In the genomic region with DNA sequence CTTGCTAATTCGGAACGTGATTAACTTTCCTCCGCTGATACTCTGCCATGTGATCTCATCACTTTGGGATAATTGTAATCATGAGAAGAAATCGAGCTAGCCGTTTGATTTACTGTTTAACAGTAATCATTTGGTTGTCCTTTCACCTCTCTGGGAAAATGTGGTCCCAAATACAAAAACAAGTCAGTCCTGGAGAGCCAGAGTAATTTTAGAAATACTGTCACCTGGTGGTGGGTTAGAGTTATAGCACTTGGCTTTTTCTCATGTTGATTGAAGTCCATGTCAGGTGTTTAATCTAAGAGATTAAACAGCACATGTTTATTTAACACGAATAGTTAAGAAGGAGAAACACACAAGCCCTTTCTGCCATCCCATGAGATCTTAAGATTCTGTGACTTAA, we compare ENCODE assay signal across 12 mouse cellular contexts.
A peak's percentile ranks its signal among the peaks of the same experiment; 100 is the strongest.
DNase-seq lines count a peak whose midpoint lies in the region; ATAC-seq and TF ChIP-seq lines count a peak whose summit lies in the region.
"Had no signal": no experiment of that assay in that cellular context is flagged by ENCODE, and none has a peak within 500 bp of the region (broad histone marks: within the 10 kb centered on the region; RNA-seq: fewer than 3 reads in every experiment).

No protein-coding gene starts in this region.

- no peak overlapping the region for H3K27ac ChIP-seq in hindbrain, embryonic 14.5 days
- H3K27ac ChIP-seq in hindbrain, embryonic 13.5 days, result no peak overlapping the region
- no peak overlapping the region for H3K27ac ChIP-seq in lung, postnatal 0 days (ENCODE audit: low read length)
- H3K27ac ChIP-seq: forebrain, embryonic 10.5 days had no signal

- H3K4me2 ChIP-seq in hindbrain, embryonic 14.5 days (replicated peaks), result no peak overlapping the region
- no peak overlapping the region for H3K4me2 ChIP-seq in hindbrain, embryonic 13.5 days
- no peak overlapping the region for H3K4me2 ChIP-seq in lung, postnatal 0 days (replicated peaks; ENCODE audit: low read depth, low read length)
- H3K4me2 ChIP-seq: heart, embryonic 11.5 days had no signal

- no peak overlapping the region for H3K4me3 ChIP-seq in hindbrain, embryonic 14.5 days (replicated peaks; ENCODE audit: low read length)
- no peak overlapping the region for H3K4me3 ChIP-seq in hindbrain, embryonic 13.5 days
- no peak overlapping the region for H3K4me3 ChIP-seq in lung, postnatal 0 days (ENCODE audit: low read depth, low read length)
- H3K4me3 ChIP-seq: forebrain, embryonic 10.5 days had no signal

- no peak overlapping the region for H3K9ac ChIP-seq in hindbrain, embryonic 14.5 days
- H3K9ac ChIP-seq in hindbrain, embryonic 13.5 days, result no peak overlapping the region
- H3K9ac ChIP-seq in lung, postnatal 0 days (replicated peaks; ENCODE audit: low read depth), result no peak overlapping the region

- DNase-seq in hindbrain, embryonic 14.5 days (ENCODE audit: low spot score), result peak; percentile 65
- peak; percentile 14 for DNase-seq in lung, postnatal 0 days (ENCODE audit: low spot score)
- DNase-seq in lung, postnatal 10 days, result no peak
- DNase-seq in R1 (ENCODE audit: low read depth, low spot score) (peak; percentile 33), adipocyte (ENCODE audit: low spot score) (no peak)
- peak; percentile 77 for DNase-seq in retina, embryonic 14.5 days (ENCODE audit: low spot score)
- DNase-seq: adrenal gland, postnatal 36 days; cerebellum, postnatal 36 days; lung, postnatal 14 days had no signal

- H3K9me3 ChIP-seq in hindbrain, embryonic 14.5 days (ENCODE audit: control insufficient read depth, low read length), result no peaks in the 10 kb centered on the region
- H3K9me3 ChIP-seq in hindbrain, embryonic 13.5 days, result no peaks in the 10 kb centered on the region
- no peaks in the 10 kb centered on the region for H3K9me3 ChIP-seq in lung, postnatal 0 days (ENCODE audit: low read length)
- H3K9me3 ChIP-seq: forebrain, embryonic 10.5 days had no signal

- H3K4me1 ChIP-seq in hindbrain, embryonic 14.5 days (replicated peaks; ENCODE audit: control insufficient read depth, insufficient read depth, low read length), result no peaks in the 10 kb centered on the region
- peaks cover 3% of the 10 kb centered on the region; the same call in 1 of the 2 replicates for H3K4me1 ChIP-seq in hindbrain, embryonic 13.5 days (replicated peaks)
- no peaks in the 10 kb centered on the region for H3K4me1 ChIP-seq in lung, postnatal 0 days (ENCODE audit: insufficient read depth, low read depth, low read length)
- H3K4me1 ChIP-seq: forebrain, embryonic 10.5 days had no signal

- no peaks in the 10 kb centered on the region for H3K36me3 ChIP-seq in hindbrain, embryonic 14.5 days (replicated peaks; ENCODE audit: control insufficient read depth, insufficient read depth)
- H3K36me3 ChIP-seq in hindbrain, embryonic 13.5 days, result no peaks in the 10 kb centered on the region
- no peaks in the 10 kb centered on the region for H3K36me3 ChIP-seq in lung, postnatal 0 days (ENCODE audit: insufficient read depth, low read length)
- H3K36me3 ChIP-seq: forebrain, embryonic 10.5 days had no signal

- no peaks in the 10 kb centered on the region for H3K27me3 ChIP-seq in hindbrain, embryonic 14.5 days (ENCODE audit: control insufficient read depth, insufficient read depth, low read length)
- H3K27me3 ChIP-seq in hindbrain, embryonic 13.5 days, result no peaks in the 10 kb centered on the region
- H3K27me3 ChIP-seq in lung, postnatal 0 days (replicated peaks; ENCODE audit: insufficient read depth, low read length), result no peaks in the 10 kb centered on the region

- no peak for TF ChIP-seq EP300 in lung, postnatal 0 days (IDR thresholded peaks at IDR 0.05)

- peak; percentile 75 for TF ChIP-seq CTCF in lung, postnatal 0 days (IDR thresholded peaks at IDR 0.05)

- no peak for ATAC-seq in hindbrain, embryonic 14.5 days (ENCODE audit: low FRiP score)
- ATAC-seq in hindbrain, embryonic 13.5 days (ENCODE audit: low FRiP score), result no peak
- ATAC-seq in lung, postnatal 0 days, result no peak

- 60% methylated on average over 6 of the region's 6 CpGs for WGBS in hindbrain, embryonic 14.5 days
- WGBS in hindbrain, embryonic 13.5 days, result 60% methylated on average over 6 of the region's 6 CpGs
- 49% methylated on average over 6 of the region's 6 CpGs for WGBS in lung, postnatal 0 days

Comparison
In these comparisons a context has a peak if more than half of its experiments do, and no peak if none do; other contexts are left out.
1. DNase-seq: peak in hindbrain, embryonic 14.5 days (single experiment), lung, postnatal 0 days (single experiment), R1 (single experiment) and retina, embryonic 14.5 days (single experiment); none in lung, postnatal 10 days (single experiment) and adipocyte (single experiment).